Mouse (Mus musculus) left cerebral cortex, postnatal 14 days (tissue): ENCODE data around the gene Snx32. TPM values are rescaled to one million over a fixed set of nuclear protein-coding genes. Genes with fewer than 3 reads are reported as not detected.
"Not testable (repeated sequence)": the region's sequence is repeated elsewhere in the genome, so short reads cannot be mapped to it uniquely, and the experiment has no call there.

ENCODE experiments used
- DNase-seq, 2 experiments: peaks; one replicate each; pipeline ENCODE4 v3.0.0; 2021 to 2022; ENCODE audit warnings: low spot score in 2 of 2, mixed read lengths in 1 of 2
- intact Hi-C: fragments of 180-260 bp; cut with DNase I; formaldehyde crosslinking; loops from one replicate; pipeline ENCODE4 v1.15.1; 2025
- total RNA-seq, 2 experiments: library from RNA; stranded (reverse); gene quantifications; 2 replicates each; pipeline ENCODE4 v1.2.3; 2021

The Snx32 gene
- total RNA-seq, 2 experiments from 2014 or later, result 78.7 to 83.6 TPM

- no peak for DNase-seq
- intact Hi-C loops, result no loop called here
Observed at GRCm38 (mm10) chr19:5515840-5516777, 5.8 kb upstream of the Snx32 start.

GRCm38 (mm10) chr19:5513005-5513349, 2.6 kb upstream of the Snx32 start:
- no peak for DNase-seq
- intact Hi-C loops, result no loop called here

GRCm38 (mm10) chr19:5512091-5513004, 2.0 kb upstream of the Snx32 start:
- intact Hi-C loops, result no loop called here
- DNase-seq, result no peak

GRCm38 (mm10) chr19:5511074-5511632, 815 bp upstream of the Snx32 start:
- no peak for DNase-seq
- intact Hi-C loops, result no loop called here

- intact Hi-C loops, result no loop called here
Observed at GRCm38 (mm10) chr19:5503687-5504086, 6.7 kb downstream of the Snx32 start, which contains the start of gene 1700020D05Rik. 1700020D05Rik (minus strand) TSS chr19:5503787.

GRCm38 (mm10) chr19:5500330-5500875, 9.9 kb downstream of the Snx32 start:
- intact Hi-C loops, result no loop called here

More at GRCm38 (mm10) chr19:5503687-5504086, 6.7 kb downstream of the Snx32 start, which contains the start of gene 1700020D05Rik:
- DNase-seq, result no peak

GRCm38 (mm10) chr19:5496052-5496370, 14.3 kb downstream of the Snx32 start:
- no peak for DNase-seq
- intact Hi-C loops, result no loop called here

More at GRCm38 (mm10) chr19:5500330-5500875, 9.9 kb downstream of the Snx32 start:
- no peak for DNase-seq

- intact Hi-C loops, result no loop called here
- no peak for DNase-seq
Observed at GRCm38 (mm10) chr19:5495353-5496051, 14.8 kb downstream of the Snx32 start.

GRCm38 (mm10) chr19:5494314-5494713, 16.0 kb downstream of the Snx32 start:
- intact Hi-C loops, result no loop called here
- DNase-seq, result no peak

GRCm38 (mm10) chr19:5493301-5493721, 17.0 kb downstream of the Snx32 start:
- not testable (repeated sequence) for DNase-seq

GRCm38 (mm10) chr19:5492641-5493040, 17.7 kb downstream of the Snx32 start:
- no peak for DNase-seq

More at GRCm38 (mm10) chr19:5493301-5493721, 17.0 kb downstream of the Snx32 start:
- intact Hi-C loops, result not testable (repeated sequence)

GRCm38 (mm10) chr19:5490898-5491708, 19.2 kb downstream of the Snx32 start:
- DNase-seq, result peak; percentile 81 to 83
- intact Hi-C loops, result no loop called here

More at GRCm38 (mm10) chr19:5492641-5493040, 17.7 kb downstream of the Snx32 start:
- intact Hi-C loops, result no loop called here

- intact Hi-C loops, result no loop called here
- peak; percentile 95 for DNase-seq
Observed at GRCm38 (mm10) chr19:5490313-5490897, 19.9 kb downstream of the Snx32 start, which contains the start of gene Cfl1. Cfl1 (plus strand) TSS chr19:5490455.

- not testable (repeated sequence) for DNase-seq
- intact Hi-C loops, result loop anchor here (2.0 kb wide), 1 partner anchor 29 kb away; the partner anchor contains the start of gene Fibp
Observed at GRCm38 (mm10) chr19:5489721-5490120, 20.6 kb downstream of the Snx32 start.

GRCm38 (mm10) chr19:5488878-5489571, 21.3 kb downstream of the Snx32 start:
- peak; percentile 98 to 99 for DNase-seq
- intact Hi-C loops, result loop anchor here (2.0 kb wide), 1 partner anchor 28 kb away; the partner anchor contains the start of gene Fibp

- peak; percentile 95 to 97 for DNase-seq
- intact Hi-C loops, result loop anchor here (2.0 kb wide), 1 partner anchor 27 kb away; the partner anchor contains the start of gene Fibp
Observed at GRCm38 (mm10) chr19:5487768-5488550, 22.4 kb downstream of the Snx32 start, which contains the start of gene Mus81. Mus81 (minus strand) TSS chr19:5488402.
